Mouse (Mus musculus) hindbrain, embryonic 11.5 days (tissue): ENCODE measurements around the gene Abtb2. TPM values are rescaled to one million over a fixed set of nuclear protein-coding genes. Genes with fewer than 3 reads are reported as not detected.
A peak's percentile ranks its signal among the peaks of the same experiment; 100 is the strongest.

Experiments used
- ATAC-seq: fragments of 200-750 bp; cut with Nextera tagmentation; 2 replicates; pipeline ENCODE4 v1.8.0; 2017; ENCODE audit warnings: mild to moderate bottlenecking, moderate TSS enrichment, moderate library complexity; ENCODE audit not compliant: low FRiP score
- DNase-seq: peaks from one replicate; pipeline ENCODE4 v3.0.0-alpha.2; 2015; ENCODE audit warnings: low spot score
- H3K27ac ChIP-seq: fragments of 300-500 bp; sonication (generic); 2 replicates; pipeline ENCODE4 v1.5.1; 2014; ENCODE audit warnings: mild to moderate bottlenecking, low read depth, low read length
- H3K27me3 ChIP-seq: fragments of 300-500 bp; sonication (generic); 2 replicates; pipeline ENCODE4 v1.6.1; 2014; ENCODE audit warnings: mild to moderate bottlenecking, low read length, moderate library complexity, mixed read lengths; ENCODE audit not compliant: control insufficient read depth, insufficient read depth
- H3K36me3 ChIP-seq: fragments of 300-500 bp; sonication (generic); 2 replicates; pipeline ENCODE4 v1.6.1; 2014; ENCODE audit warnings: mild to moderate bottlenecking, low read length, moderate library complexity, mixed read lengths; ENCODE audit not compliant: control insufficient read depth, insufficient read depth
- H3K4me1 ChIP-seq: fragments of 300-500 bp; sonication (generic); replicated peaks from 2 replicates; pipeline ENCODE4 v1.6.1; 2014; ENCODE audit warnings: low read length, mixed read lengths; ENCODE audit not compliant: control insufficient read depth, insufficient read depth
- H3K4me2 ChIP-seq: fragments of 300-500 bp; sonication (generic); replicated peaks from 2 replicates; pipeline ENCODE4 v1.6.1; 2014; ENCODE audit warnings: mild to moderate bottlenecking, low read depth, low read length
- H3K4me3 ChIP-seq: fragments of 300-500 bp; sonication (generic); 2 replicates; pipeline ENCODE4 v1.5.1; 2014; ENCODE audit warnings: low read depth, low read length
- H3K9ac ChIP-seq: fragments of 300-500 bp; sonication (generic); 2 replicates; pipeline ENCODE4 v1.6.1; 2014; ENCODE audit warnings: low read depth, low read length
- H3K9me3 ChIP-seq: fragments of 300-500 bp; sonication (generic); 2 replicates; pipeline ENCODE4 v1.6.1; 2016; ENCODE audit warnings: low read length; ENCODE audit not compliant: control insufficient read depth
- WGBS: fragments of 180-500 bp; shearing (Covaris S2); extraction: QIAGEN DNeasy Blood & Tissue Kit; methylation state at CpG from one replicate; pipeline ENCODE4 v1.1.7; 2014; 5-methylcytosine and 5-hydroxymethylcytosine counted together
- polyA plus RNA-seq: library from polyadenylated mRNA; unstranded; fragments of >200 nt; fragmentation: Nextera tagmentation; extraction: Ambion mirVana; gene quantifications from 2 replicates; pipeline ENCODE4 v1.2.1, GENCODE M21; 2014

Abtb2 gene
- polyA plus RNA-seq, 1 experiment from 2014 or later: 14.6 TPM

DNA sequence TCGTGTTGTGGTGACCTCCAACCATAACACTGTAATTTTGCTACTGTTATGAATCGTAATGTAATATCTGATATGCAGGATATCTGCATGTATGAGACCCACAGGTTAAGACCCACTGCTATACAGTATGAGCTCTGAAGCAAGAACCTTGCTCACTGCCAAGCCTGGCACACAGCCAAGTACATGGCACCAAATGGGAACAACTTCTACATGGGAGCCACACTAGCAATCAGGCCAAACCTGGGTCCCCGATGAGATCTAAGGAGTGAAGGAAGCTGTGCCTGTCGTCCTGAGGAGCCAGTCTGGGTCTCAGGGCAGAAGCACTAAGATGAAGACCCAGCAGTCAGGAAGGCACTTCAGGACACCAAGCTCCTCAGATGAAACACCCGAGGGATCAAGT, 179.4 kb downstream of the Abtb2 start:
- H3K4me3 ChIP-seq: no peak overlapping the region
- ATAC-seq: no peak
- no peaks in the 10 kb centered on the region for H3K4me1 ChIP-seq
- H3K36me3 ChIP-seq: no peaks in the 10 kb centered on the region
- H3K9ac ChIP-seq: no peak overlapping the region
- DNase-seq: no peak
- no peaks in the 10 kb centered on the region for H3K9me3 ChIP-seq
- H3K27me3 ChIP-seq: no peaks in the 10 kb centered on the region
- H3K27ac ChIP-seq: no peak overlapping the region
- no peak overlapping the region for H3K4me2 ChIP-seq
- WGBS: 93% methylated on average over 5 of the region's 5 CpGs

DNA sequence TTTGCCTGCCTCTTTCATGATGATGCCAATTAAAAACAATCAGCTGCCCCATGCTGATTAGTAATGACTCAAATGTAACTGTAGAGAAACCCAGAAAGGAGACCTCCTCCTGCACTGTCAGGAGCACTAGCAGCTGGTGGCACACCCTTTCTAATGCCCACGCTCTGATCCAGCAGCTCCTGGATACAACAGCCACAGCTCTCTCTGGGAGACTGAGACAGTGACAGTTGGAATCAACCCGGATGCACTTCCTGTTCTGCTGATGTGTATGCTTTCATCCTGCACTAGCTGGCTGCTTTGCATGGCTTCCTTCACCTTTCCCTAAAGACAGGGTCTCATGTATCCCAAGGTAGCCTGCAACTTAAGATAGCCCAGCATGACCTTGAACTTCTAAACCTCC, 180.0 kb downstream of the Abtb2 start:
- ATAC-seq (no peak), DNase-seq (no peak)
- Histone ChIP-seq H3K4me2 (no peak overlapping the region), H3K4me1 (no peaks in the 10 kb centered on the region), H3K9ac (no peak overlapping the region), H3K27ac (no peak overlapping the region), H3K4me3 (no peak overlapping the region), H3K27me3 (no peaks in the 10 kb centered on the region), H3K36me3 (no peaks in the 10 kb centered on the region), H3K9me3 (no peaks in the 10 kb centered on the region)
- WGBS: 95% methylated on average over 2 of the region's 2 CpGs

DNA sequence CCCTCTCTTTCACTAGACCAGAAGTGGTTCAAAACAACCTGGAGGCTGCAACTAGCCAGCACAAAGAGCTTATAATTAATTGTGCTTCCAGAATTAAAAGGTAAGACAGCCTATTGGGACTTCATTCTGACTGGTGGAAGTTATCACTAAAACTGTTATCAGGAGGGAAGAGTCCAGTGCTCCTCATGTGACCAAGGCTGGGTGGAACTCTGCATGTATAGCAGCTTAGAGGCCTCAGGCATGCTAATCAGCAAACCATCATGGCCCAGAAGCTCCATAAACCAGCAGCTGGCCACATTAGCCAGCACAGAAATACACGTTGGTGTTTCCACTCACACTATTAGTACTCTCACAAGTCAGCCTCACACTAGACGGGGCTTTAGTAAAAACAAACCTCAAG, 180.7 kb downstream of the Abtb2 start:
- 90% methylated on average over 2 of the region's 2 CpGs for WGBS

DNA sequence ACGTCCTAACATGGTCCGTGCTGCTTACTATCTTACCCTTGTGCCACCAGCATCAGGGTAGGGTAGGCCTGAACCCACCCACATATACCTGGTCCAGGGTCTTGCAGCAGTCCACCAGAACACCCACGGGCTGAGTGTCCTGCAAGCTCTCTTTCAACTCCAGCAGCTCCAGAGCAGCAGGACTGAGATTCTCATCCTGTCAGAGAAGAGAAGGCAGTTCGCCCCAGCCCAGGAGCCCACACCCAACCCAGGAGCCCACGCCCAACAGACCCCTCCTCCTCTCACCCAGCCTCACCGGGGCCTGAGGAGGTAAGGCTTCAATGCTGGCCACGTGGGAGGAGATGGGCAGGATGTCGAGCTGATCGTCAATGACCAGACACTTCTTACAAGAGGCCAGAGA, 181.8 kb downstream of the Abtb2 start:
- ATAC-seq (no peak), DNase-seq (no peak)
- no peak overlapping the region for H3K4me3 ChIP-seq
- H3K27me3 ChIP-seq: no peaks in the 10 kb centered on the region
- H3K9ac ChIP-seq: no peak overlapping the region
- H3K9me3 ChIP-seq: no peaks in the 10 kb centered on the region
- H3K4me1 ChIP-seq: no peaks in the 10 kb centered on the region
- H3K27ac ChIP-seq: no peak overlapping the region
- peaks cover 4% of the 10 kb centered on the region; the same call in 1 of the 2 replicates for H3K36me3 ChIP-seq
- no peak overlapping the region for H3K4me2 ChIP-seq
- WGBS: 91% methylated on average over 9 of the region's 9 CpGs

More for the DNA sequence above, 180.7 kb downstream of the Abtb2 start:
- ATAC-seq: no peak
- no peak overlapping the region for H3K27ac ChIP-seq
- no peak overlapping the region for H3K4me2 ChIP-seq
- H3K9me3 ChIP-seq: no peaks in the 10 kb centered on the region
- no peak overlapping the region for H3K4me3 ChIP-seq
- no peaks in the 10 kb centered on the region for H3K27me3 ChIP-seq
- peaks cover 4% of the 10 kb centered on the region; the same call in 1 of the 2 replicates for H3K36me3 ChIP-seq
- DNase-seq: no peak
- no peaks in the 10 kb centered on the region for H3K4me1 ChIP-seq
- H3K9ac ChIP-seq: no peak overlapping the region

DNA sequence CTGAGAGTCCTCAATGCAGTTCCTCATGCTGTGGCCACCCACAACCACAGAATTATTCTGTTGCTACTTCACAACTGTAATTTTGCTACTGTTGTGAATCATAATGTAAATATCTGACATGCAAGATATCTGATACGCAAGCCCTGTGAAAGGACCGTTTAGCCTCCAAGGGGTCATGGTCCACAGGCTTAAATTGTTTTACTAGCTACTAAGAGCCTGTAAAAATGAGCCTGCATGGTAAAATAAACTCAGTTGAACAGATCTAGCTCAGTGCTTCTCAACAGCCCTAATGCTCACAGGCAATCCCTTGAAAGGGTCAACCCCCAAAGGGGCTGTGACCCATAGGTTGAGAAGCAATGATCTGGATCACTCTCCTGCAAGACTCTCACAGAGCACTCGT, 183.0 kb downstream of the Abtb2 start:
- ATAC-seq (no peak), DNase-seq (no peak)
- Histone ChIP-seq H3K4me3 (no peak overlapping the region), H3K27ac (no peak overlapping the region), H3K4me1 (no peaks in the 10 kb centered on the region), H3K27me3 (no peaks in the 10 kb centered on the region), H3K4me2 (no peak overlapping the region), H3K9me3 (no peaks in the 10 kb centered on the region), H3K36me3 (peaks cover 4% of the 10 kb centered on the region; the same call in 1 of the 2 replicates), H3K9ac (no peak overlapping the region)
- WGBS: 95% methylated on average over 3 of the region's 3 CpGs

DNA sequence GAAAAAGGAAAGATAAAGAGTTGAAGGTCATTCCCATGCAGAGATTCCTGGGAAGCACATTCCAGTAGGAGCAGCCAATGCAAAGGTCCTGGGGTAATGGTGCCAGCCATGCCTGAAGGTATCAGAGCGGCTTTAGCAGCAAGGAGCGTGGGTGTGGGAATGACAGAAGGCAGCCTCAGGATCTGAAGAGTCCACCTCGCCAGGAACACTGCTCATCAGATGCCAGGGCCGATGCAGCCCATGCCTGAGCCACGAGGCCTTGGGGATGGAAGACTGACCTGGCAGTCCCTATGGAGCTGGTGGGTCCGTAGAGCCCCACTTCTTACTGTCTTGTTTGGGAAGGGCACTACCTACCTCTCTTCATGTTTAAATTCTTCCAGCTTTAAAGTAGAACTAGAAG, 185.7 kb downstream of the Abtb2 start:
- H3K4me2 ChIP-seq: no peak overlapping the region
- 98% methylated on average over 6 of the region's 6 CpGs for WGBS
- no peaks in the 10 kb centered on the region for H3K4me1 ChIP-seq
- H3K27me3 ChIP-seq: no peaks in the 10 kb centered on the region
- no peak for ATAC-seq
- H3K9me3 ChIP-seq: no peaks in the 10 kb centered on the region
- H3K4me3 ChIP-seq: no peak overlapping the region
- no peak for DNase-seq
- no peak overlapping the region for H3K27ac ChIP-seq
- H3K9ac ChIP-seq: no peak overlapping the region
- peaks cover 4% of the 10 kb centered on the region; the same call in 1 of the 2 replicates for H3K36me3 ChIP-seq

DNA sequence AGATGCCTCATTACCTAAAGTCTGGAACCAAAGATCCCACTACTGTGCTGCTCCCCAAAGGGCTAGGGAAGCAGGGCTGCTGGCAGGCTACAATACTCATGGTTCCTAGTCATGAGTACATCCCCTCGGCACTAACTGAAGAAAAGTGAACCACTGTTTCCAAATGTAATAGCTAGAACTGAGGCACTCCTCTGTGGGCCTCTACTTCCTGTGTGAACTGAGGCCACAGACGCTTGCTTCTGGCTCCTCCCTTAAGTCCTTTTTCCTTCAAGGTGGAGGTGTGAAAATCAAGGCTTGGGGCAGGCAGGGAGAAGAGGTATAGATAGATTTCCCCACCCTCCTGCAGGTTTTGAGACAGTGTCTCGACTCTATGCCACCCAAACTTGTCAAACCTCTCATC, 188.5 kb downstream of the Abtb2 start:
- WGBS: 89% methylated on average over 3 of the region's 3 CpGs
- H3K9me3 ChIP-seq: no peaks in the 10 kb centered on the region
- ATAC-seq (no peak), DNase-seq (no peak)
- H3K4me2 ChIP-seq: no peak overlapping the region
- H3K27me3 ChIP-seq: no peaks in the 10 kb centered on the region
- no peaks in the 10 kb centered on the region for H3K4me1 ChIP-seq
- no peak overlapping the region for H3K9ac ChIP-seq
- no peak overlapping the region for H3K4me3 ChIP-seq
- H3K27ac ChIP-seq: no peak overlapping the region
- peaks cover 4% of the 10 kb centered on the region; the same call in 1 of the 2 replicates for H3K36me3 ChIP-seq

DNA sequence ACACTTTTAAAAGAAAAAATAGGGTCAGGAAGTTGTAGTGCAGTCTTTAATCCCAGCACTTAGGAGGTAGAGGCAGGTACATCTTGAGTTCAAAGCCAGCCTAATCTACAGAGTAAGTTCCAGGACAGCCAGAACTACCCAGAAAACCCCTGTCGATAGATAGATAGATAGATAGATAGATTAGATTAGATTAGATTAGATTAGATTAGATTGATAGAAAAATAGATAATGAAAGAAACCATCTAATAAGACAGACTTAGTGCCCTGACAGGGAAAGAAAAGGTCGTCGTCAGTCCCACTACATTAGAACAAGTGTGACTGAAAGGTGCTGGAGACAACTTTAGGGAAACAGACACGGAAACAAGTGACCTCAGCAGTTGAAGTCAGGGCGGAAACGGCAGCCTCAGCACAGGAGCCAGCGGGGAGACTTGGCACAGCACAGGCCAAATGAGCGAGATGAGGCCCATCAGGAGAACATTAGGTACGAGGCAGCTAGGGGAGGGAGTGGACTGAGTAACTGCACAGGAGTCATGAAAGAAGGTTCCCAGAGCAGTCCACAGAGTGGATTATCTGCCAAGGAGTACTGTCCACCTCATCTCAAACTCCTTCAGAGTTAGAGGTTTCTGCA, 189.5 kb downstream of the Abtb2 start:
- Histone ChIP-seq H3K9me3 (no peaks in the 10 kb centered on the region), H3K36me3 (peaks cover 4% of the 10 kb centered on the region; the same call in 1 of the 2 replicates), H3K27ac (no peak overlapping the region), H3K9ac (no peak overlapping the region), H3K4me2 (no peak overlapping the region), H3K27me3 (no peaks in the 10 kb centered on the region), H3K4me3 (no peak overlapping the region), H3K4me1 (no peaks in the 10 kb centered on the region)
- 91% methylated on average over 9 of the region's 9 CpGs for WGBS
- ATAC-seq (no peak), DNase-seq (no peak)

DNA sequence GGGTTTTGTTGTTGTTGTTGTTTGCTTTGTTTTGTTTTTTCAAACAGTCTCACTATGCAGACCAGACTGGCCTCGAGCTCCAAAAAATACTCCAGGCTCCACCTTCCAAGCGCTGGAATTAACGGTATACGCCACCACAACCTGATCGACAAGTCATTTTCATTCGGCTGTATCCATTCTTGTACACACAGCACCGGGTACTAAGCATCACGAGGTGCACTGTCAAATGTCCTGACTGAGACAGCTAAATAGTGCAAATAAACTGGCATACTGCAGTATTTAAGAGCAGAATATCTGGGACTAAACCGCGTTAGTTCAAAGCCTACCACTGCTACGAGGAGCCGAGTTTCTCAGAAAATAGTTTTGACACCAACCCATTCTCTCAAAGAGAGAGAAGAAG, 194.3 kb downstream of the Abtb2 start:
- H3K4me3 ChIP-seq: peak overlapping the region; percentile 62
- DNase-seq (peak; percentile 33), ATAC-seq (no peak; the same call in 1 of the 2 replicates)
- H3K4me2 ChIP-seq: peak overlapping the region; percentile 85
- H3K36me3 ChIP-seq: no peaks in the 10 kb centered on the region
- H3K27ac ChIP-seq: peak overlapping the region; percentile 48; the same call in 1 of the 2 replicates
- no peaks in the 10 kb centered on the region for H3K4me1 ChIP-seq
- H3K9me3 ChIP-seq: no peaks in the 10 kb centered on the region
- no peaks in the 10 kb centered on the region for H3K27me3 ChIP-seq
- 1% methylated on average over 12 of the region's 12 CpGs for WGBS
- H3K9ac ChIP-seq: peak overlapping the region; percentile 57
